Mouse (Mus musculus): Measurements from ENCODE around the gene Snx18. TPM values are rescaled to one million over a fixed set of nuclear protein-coding genes. Genes with fewer than 3 reads are reported as not detected.

Gene Snx18
- polyA plus RNA-seq (2015; fragmentation: Nextera tagmentation; extraction: Ambion mirVana): 15.6 and 18.0 TPM in 2 replicates

- Histone ChIP-seq H3K4me1 (replicated peaks; ENCODE audit: control insufficient read depth, insufficient read depth) (peaks cover 10% of the 10 kb centered on the region), H3K4me2 (replicated peaks; ENCODE audit: low read depth) (peak within 1 kb of the TSS; percentile 84), H3K27me3 (ENCODE audit: control insufficient read depth, insufficient read depth, low read length) (no peaks in the 10 kb centered on the region), H3K9ac (ENCODE audit: low read length) (peak within 1 kb of the TSS; percentile 89), H3K36me3 (ENCODE audit: control insufficient read depth, insufficient read depth, low read length) (no peaks in the 10 kb centered on the region; the same call in 1 of the 2 replicates), H3K9me3 (ENCODE audit: control insufficient read depth, low read length) (no peaks in the 10 kb centered on the region), H3K27ac (replicated peaks) (peak within 1 kb of the TSS; percentile 95), H3K4me3 (ENCODE audit: low read depth, low read length) (peak within 1 kb of the TSS; percentile 79)
- WGBS: under 1% methylated on average over 100 of the region's 119 CpGs
- DNase-seq (ENCODE audit: low spot score) (peak; percentile 93), ATAC-seq (ENCODE audit: low FRiP score, low TSS enrichment) (peak; percentile 90)
- TF ChIP-seq CTCF (IDR thresholded peaks at IDR 0.05; ENCODE audit: low read depth) (peak; percentile 97), EP300 (optimal IDR thresholded peaks at IDR 0.05) (no peak)
These were observed at the start of gene Snx18 for GRCm38 (mm10) chr13:113617891-113618823. Gene Snx18, minus strand, starts transcription at chr13:113618564.

GRCm38 (mm10) chr13:113663883-113664282, 45.5 kb upstream of the Snx18 start:
- no peak overlapping the region for H3K9ac ChIP-seq (ENCODE audit: low read length)
- H3K4me2 ChIP-seq (replicated peaks; ENCODE audit: low read depth): no peak overlapping the region
- ATAC-seq (ENCODE audit: low FRiP score, low TSS enrichment): no peak
- DNase-seq (ENCODE audit: low spot score): no peak
- no peaks in the 10 kb centered on the region for H3K36me3 ChIP-seq (ENCODE audit: control insufficient read depth, insufficient read depth, low read length)
- no peaks in the 10 kb centered on the region for H3K4me1 ChIP-seq (replicated peaks; ENCODE audit: control insufficient read depth, insufficient read depth)
- H3K9me3 ChIP-seq (ENCODE audit: control insufficient read depth, low read length): no peaks in the 10 kb centered on the region
- no peak overlapping the region for H3K27ac ChIP-seq (replicated peaks)
- no peak overlapping the region for H3K4me3 ChIP-seq (ENCODE audit: low read depth, low read length)
- no peaks in the 10 kb centered on the region for H3K27me3 ChIP-seq (ENCODE audit: control insufficient read depth, insufficient read depth, low read length)
- 60% methylated on average over 7 of the region's 7 CpGs for WGBS
- TF ChIP-seq CTCF (IDR thresholded peaks at IDR 0.05; ENCODE audit: low read depth) (no peak), EP300 (optimal IDR thresholded peaks at IDR 0.05) (no peak)

GRCm38 (mm10) chr13:113663151-113663779, 44.9 kb upstream of the Snx18 start, which contains the start of gene Hspb3:
Gene Hspb3, minus strand, starts transcription at chr13:113663676.
- 58% methylated on average over 28 of the region's 28 CpGs for WGBS
- Histone ChIP-seq H3K4me1 (replicated peaks; ENCODE audit: control insufficient read depth, insufficient read depth) (no peaks in the 10 kb centered on the region), H3K4me3 (ENCODE audit: low read depth, low read length) (0 out of 2 replicates have a peak within 1 kb of the TSS, but pooled peaks have one; percentile 6), H3K9me3 (ENCODE audit: control insufficient read depth, low read length) (no peaks in the 10 kb centered on the region), H3K4me2 (replicated peaks; ENCODE audit: low read depth) (peak within 1 kb of the TSS; percentile 23; the same call in 1 of the 2 replicates), H3K27ac (replicated peaks) (no peak within 1 kb of the TSS), H3K36me3 (ENCODE audit: control insufficient read depth, insufficient read depth, low read length) (no peaks in the 10 kb centered on the region), H3K9ac (ENCODE audit: low read length) (no peak within 1 kb of the TSS), H3K27me3 (ENCODE audit: control insufficient read depth, insufficient read depth, low read length) (no peaks in the 10 kb centered on the region)
- ATAC-seq (ENCODE audit: low FRiP score, low TSS enrichment) (no peak), DNase-seq (ENCODE audit: low spot score) (no peak)
- TF ChIP-seq EP300 (optimal IDR thresholded peaks at IDR 0.05) (no peak), CTCF (IDR thresholded peaks at IDR 0.05; ENCODE audit: low read depth) (no peak)

GRCm38 (mm10) chr13:113661826-113662271, 43.5 kb upstream of the Snx18 start:
- WGBS: 60% methylated on average over 7 of the region's 7 CpGs
- Histone ChIP-seq H3K36me3 (ENCODE audit: control insufficient read depth, insufficient read depth, low read length) (no peaks in the 10 kb centered on the region), H3K4me1 (replicated peaks; ENCODE audit: control insufficient read depth, insufficient read depth) (no peaks in the 10 kb centered on the region), H3K9ac (ENCODE audit: low read length) (no peak overlapping the region), H3K9me3 (ENCODE audit: control insufficient read depth, low read length) (no peaks in the 10 kb centered on the region), H3K27ac (replicated peaks) (no peak overlapping the region), H3K4me2 (replicated peaks; ENCODE audit: low read depth) (no peak overlapping the region), H3K4me3 (ENCODE audit: low read depth, low read length) (no peak overlapping the region), H3K27me3 (ENCODE audit: control insufficient read depth, insufficient read depth, low read length) (no peaks in the 10 kb centered on the region)
- ATAC-seq (ENCODE audit: low FRiP score, low TSS enrichment) (no peak), DNase-seq (ENCODE audit: low spot score) (no peak)
- TF ChIP-seq CTCF (IDR thresholded peaks at IDR 0.05; ENCODE audit: low read depth) (no peak), EP300 (optimal IDR thresholded peaks at IDR 0.05) (no peak)

- WGBS: 85% methylated on average over 9 of the region's 9 CpGs
- H3K4me2 ChIP-seq (replicated peaks; ENCODE audit: low read depth): no peak overlapping the region
- no peak for DNase-seq (ENCODE audit: low spot score)
These were observed 42.4 kb upstream of the Snx18 start for GRCm38 (mm10) chr13:113660576-113661310.

More at GRCm38 (mm10) chr13:113660576-113661310, 42.4 kb upstream of the Snx18 start:
- no peak overlapping the region for H3K27ac ChIP-seq (replicated peaks)
- H3K9ac ChIP-seq (ENCODE audit: low read length): no peak overlapping the region
- H3K36me3 ChIP-seq (ENCODE audit: control insufficient read depth, insufficient read depth, low read length): no peaks in the 10 kb centered on the region
- no peak for TF ChIP-seq CTCF (IDR thresholded peaks at IDR 0.05; ENCODE audit: low read depth)
- no peak for TF ChIP-seq EP300 (optimal IDR thresholded peaks at IDR 0.05)
- no peaks in the 10 kb centered on the region for H3K9me3 ChIP-seq (ENCODE audit: control insufficient read depth, low read length)
- ATAC-seq (ENCODE audit: low FRiP score, low TSS enrichment): no peak
- no peak overlapping the region for H3K4me3 ChIP-seq (ENCODE audit: low read depth, low read length)
- no peaks in the 10 kb centered on the region for H3K4me1 ChIP-seq (replicated peaks; ENCODE audit: control insufficient read depth, insufficient read depth)
- no peaks in the 10 kb centered on the region for H3K27me3 ChIP-seq (ENCODE audit: control insufficient read depth, insufficient read depth, low read length)

Measured in stomach, postnatal 0 days (tissue).